Mouse (Mus musculus) urinary bladder, postnatal 36 days (tissue): Measurements from ENCODE around the gene Gm9958.

ENCODE experiments used
- DNase-seq, 2 experiments: peaks; one replicate each; pipeline ENCODE4 v3.0.0; 2022; ENCODE audit warnings: low spot score in 2 of 2, mixed read lengths in 1 of 2

Gm9958 gene

GRCm38 (mm10) chr5:90367067-90367303 is at the start of gene Gm9958:
Gene Gm9958 (plus strand): TSS chr5:90367204.
- DNase-seq, result no peak

- DNase-seq, result no peak
Observed at GRCm38 (mm10) chr5:90331071-90331470, 35.9 kb upstream of the Gm9958 start.

- DNase-seq, result no peak
Observed at GRCm38 (mm10) chr5:90332478-90332877, 34.5 kb upstream of the Gm9958 start.

GRCm38 (mm10) chr5:90338177-90339091 is 28.6 kb upstream of the Gm9958 start:
- no peak for DNase-seq

- peak; percentile 30 to 62 for DNase-seq
Observed at GRCm38 (mm10) chr5:90339129-90339952, 27.7 kb upstream of the Gm9958 start.

- no peak for DNase-seq
Observed at GRCm38 (mm10) chr5:90339953-90340343, 27.1 kb upstream of the Gm9958 start.

- DNase-seq, result no peak
Observed at GRCm38 (mm10) chr5:90340847-90341246, 26.2 kb upstream of the Gm9958 start.

- DNase-seq, result no peak
Observed at GRCm38 (mm10) chr5:90346877-90347276, 20.1 kb upstream of the Gm9958 start.

GRCm38 (mm10) chr5:90353552-90354317 is 13.3 kb upstream of the Gm9958 start:
- no peak for DNase-seq

- DNase-seq, result no peak
Observed at GRCm38 (mm10) chr5:90355824-90356223, 11.2 kb upstream of the Gm9958 start.

GRCm38 (mm10) chr5:90364526-90364925 is 2.5 kb upstream of the Gm9958 start:
- peak; percentile 73 for DNase-seq

GRCm38 (mm10) chr5:90365141-90365951 is 1.7 kb upstream of the Gm9958 start:
- peak; percentile 38 to 46 for DNase-seq

- DNase-seq, result peak; percentile 87 to 88
Observed at GRCm38 (mm10) chr5:90366121-90367066, 610 bp upstream of the Gm9958 start, which contains the start of gene Ankrd17. Gene Ankrd17 (minus strand): TSS chr5:90366577.

- DNase-seq, result no peak
Observed at GRCm38 (mm10) chr5:90370401-90370800, 3.4 kb downstream of the Gm9958 start.

GRCm38 (mm10) chr5:90373708-90374107 is 6.7 kb downstream of the Gm9958 start:
- no peak for DNase-seq

GRCm38 (mm10) chr5:90381458-90381857 is 14.5 kb downstream of the Gm9958 start:
- no peak for DNase-seq

- DNase-seq, result no peak
Observed at GRCm38 (mm10) chr5:90383080-90383479, 16.1 kb downstream of the Gm9958 start.

- DNase-seq, result no peak
Observed at GRCm38 (mm10) chr5:90393764-90394163, 26.8 kb downstream of the Gm9958 start.

GRCm38 (mm10) chr5:90394322-90394721 is 27.3 kb downstream of the Gm9958 start:
- DNase-seq, result no peak

GRCm38 (mm10) chr5:90396817-90397216 is 29.8 kb downstream of the Gm9958 start:
- DNase-seq, result no peak
